In the genomic region with DNA sequence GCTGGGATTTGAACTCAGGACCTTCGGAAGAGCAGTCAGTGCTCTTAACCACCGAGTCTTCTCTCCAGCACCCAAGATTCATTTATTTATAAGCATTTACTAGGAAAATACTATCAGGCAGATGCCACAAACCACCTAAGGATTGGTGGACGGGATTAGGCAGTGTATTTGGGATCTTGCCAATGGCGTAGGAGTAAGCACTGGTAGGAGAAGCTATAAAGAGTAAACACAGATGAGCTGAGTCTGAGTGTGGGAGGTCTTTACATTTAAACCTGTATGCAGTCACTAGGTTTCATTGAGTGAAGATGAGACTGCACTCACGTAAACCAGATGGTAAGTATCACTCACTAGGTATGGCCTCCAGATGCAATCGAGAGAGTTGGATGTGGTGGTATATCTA, we compare ENCODE assay signal across 19 mouse cellular contexts. TPM values are rescaled to one million over a fixed set of nuclear protein-coding genes. Genes with fewer than 3 reads are reported as not detected.
"Had no signal": no experiment of that assay in that cellular context is flagged by ENCODE, and none has a peak within 500 bp of the region (broad histone marks: within the 10 kb centered on the region; RNA-seq: fewer than 3 reads in every experiment).

No protein-coding gene starts in this region.

- H3K4me2 ChIP-seq: liver, embryonic 13.5 days; midbrain, embryonic 12.5 days; midbrain, embryonic 15.5 days; neural tube, embryonic 13.5 days had no signal

- H3K9ac ChIP-seq: liver, embryonic 13.5 days; midbrain, embryonic 12.5 days; midbrain, embryonic 15.5 days; neural tube, embryonic 13.5 days had no signal

- H3K4me1 ChIP-seq: midbrain, embryonic 12.5 days; midbrain, embryonic 15.5 days; neural tube, embryonic 13.5 days had no signal

- H3K27me3 ChIP-seq: liver, embryonic 13.5 days; midbrain, embryonic 12.5 days; midbrain, embryonic 15.5 days; neural tube, embryonic 13.5 days had no signal

- DNase-seq: kidney, adult 2 months; kidney, postnatal 25 days; layer of hippocampus, adult 9-11 months; liver, embryonic 13.5 days; lung, adult 2 months; lung, postnatal 14 days; lung, postnatal 4 days; retina, postnatal 1 day; right cerebral cortex, postnatal 14 days; thymus, adult 18-20 months; thymus, postnatal 36 days had no signal

- H3K9me3 ChIP-seq: liver, embryonic 13.5 days; midbrain, embryonic 12.5 days; midbrain, embryonic 15.5 days; neural tube, embryonic 13.5 days had no signal

- ATAC-seq: intestine, postnatal 0 days; midbrain, embryonic 15.5 days had no signal

- H3K27ac ChIP-seq: kidney, postnatal 0 days; layer of hippocampus, adult 2 months; liver, embryonic 13.5 days; midbrain, embryonic 12.5 days; midbrain, embryonic 15.5 days; neural tube, embryonic 13.5 days had no signal

- H3K4me3 ChIP-seq: layer of hippocampus, adult 2 months; liver, embryonic 13.5 days; midbrain, embryonic 12.5 days; midbrain, embryonic 15.5 days; myocyte; neural tube, embryonic 13.5 days had no signal

RNA-seq across cellular contexts. Expression of gene I830077J02Rik, which starts 1.5 kb away (rescaled TPM):
- polyA plus RNA-seq: testis, adult 2 months had no signal
